Mouse (Mus musculus) brain, embryonic 14.5 days (tissue): Measurements from ENCODE around the gene Cass4.

ENCODE experiments used
- CTCF ChIP-seq: fragments of 200-500 bp; IDR thresholded peaks from 2 replicates; pipeline ENCODE4 v1.5.1; 2012; ENCODE audit warnings: inconsistent platforms, mild to moderate bottlenecking, moderate library complexity, borderline replicate concordance; ENCODE audit not compliant: insufficient read depth, insufficient read length; ENCODE audit errors: extremely low read depth
- POLR2A ChIP-seq: fragments of 200-500 bp; IDR thresholded peaks from 2 replicates; pipeline ENCODE4 v1.6.1; 2012; ENCODE audit warnings: mild to moderate bottlenecking, inconsistent platforms, borderline replicate concordance; ENCODE audit not compliant: poor library complexity, insufficient read depth, insufficient read length, severe bottlenecking; ENCODE audit errors: extremely low read depth

DNA sequence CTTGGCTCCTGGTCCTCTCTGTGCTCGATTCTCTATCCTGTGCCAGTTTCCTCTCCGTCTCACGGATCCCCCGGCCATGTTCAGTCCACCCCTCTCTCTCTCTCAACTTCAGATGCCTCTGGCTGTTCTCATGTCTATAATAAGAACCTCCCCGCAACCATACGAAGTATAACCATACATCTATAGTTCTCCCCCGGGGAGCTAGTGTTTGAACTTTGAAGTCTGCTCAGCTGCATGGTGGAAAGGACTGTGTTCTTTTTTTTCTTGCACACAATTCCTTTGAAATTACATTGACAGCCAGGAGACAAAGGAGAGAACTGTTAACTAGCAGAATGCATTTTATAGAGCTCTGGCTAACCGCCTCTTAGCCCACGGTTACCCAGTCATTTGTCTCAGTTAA lies 38.8 kb upstream of the Cass4 start:
- TF ChIP-seq CTCF: no peak
- no peak for TF ChIP-seq POLR2A
